Mouse (Mus musculus): Measurements from ENCODE around the gene Meaf6.

DNA sequence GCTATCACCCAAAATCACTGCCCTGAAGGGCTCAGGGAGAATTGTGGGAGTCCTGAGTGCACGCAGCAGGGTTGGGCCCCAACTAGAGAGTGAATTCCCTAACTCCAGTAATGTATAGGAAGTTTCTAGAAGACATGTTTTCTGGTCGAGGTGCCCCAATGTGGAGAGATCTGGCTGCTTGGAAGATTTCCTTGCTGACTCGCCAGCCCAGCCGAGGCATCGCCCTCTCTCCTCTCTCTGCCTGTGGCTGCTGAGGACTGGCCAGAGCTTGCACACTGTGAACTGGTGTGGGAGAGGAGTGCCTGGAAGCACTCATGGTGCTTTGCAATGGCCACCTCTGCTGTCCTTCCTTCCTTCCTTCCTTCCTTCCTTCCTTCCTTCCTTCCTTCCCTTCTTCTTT lies 49.7 kb downstream of the Meaf6 start:
- TF ChIP-seq CTCF (IDR thresholded peaks at IDR 0.05; ENCODE audit: borderline replicate concordance, insufficient read depth, low read length) (no peak), POLR2A (IDR thresholded peaks at IDR 0.05; ENCODE audit: low read depth, low read length) (no peak)
